ENCODE assay signal across 12 mouse cellular contexts in the genomic region with DNA sequence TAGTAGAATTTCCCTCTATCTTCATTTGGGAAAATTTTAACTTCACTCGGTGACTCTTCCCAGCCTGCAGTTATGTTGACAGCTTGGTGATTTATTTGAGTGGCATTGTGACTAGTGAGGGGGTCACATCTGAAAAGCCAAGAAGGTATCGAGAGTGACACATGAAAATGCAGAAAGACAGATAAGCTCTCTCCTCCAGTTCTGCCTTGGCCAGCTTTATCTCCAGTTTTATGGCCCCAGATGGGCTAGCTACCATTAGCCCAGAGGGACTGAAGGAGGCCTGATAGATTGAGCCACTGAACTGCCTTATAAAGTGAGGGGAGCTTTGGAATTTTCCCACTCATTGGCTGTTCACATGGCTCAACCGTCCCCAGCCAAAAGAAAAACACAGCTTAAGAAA.
A peak's percentile ranks its signal among the peaks of the same experiment; 100 is the strongest.
DNase-seq lines count a peak whose midpoint lies in the region; ATAC-seq and TF ChIP-seq lines count a peak whose summit lies in the region.
"Had no signal": no experiment of that assay in that cellular context is flagged by ENCODE, and none has a peak within 500 bp of the region (broad histone marks: within the 10 kb centered on the region; RNA-seq: fewer than 3 reads in every experiment).

No protein-coding gene starts in this region.

- WGBS in lung, embryonic 14.5 days = 14% methylated on average over 3 of the region's 3 CpGs
- WGBS in lung, adult 2 months = 65% methylated on average over 3 of the region's 3 CpGs
- 48% methylated on average over 3 of the region's 3 CpGs for WGBS in hindbrain, embryonic 11.5 days

- H3K9ac ChIP-seq in lung, embryonic 14.5 days = no peak overlapping the region
- H3K9ac ChIP-seq in hindbrain, embryonic 11.5 days (ENCODE audit: low read depth, low read length) = no peak overlapping the region
- H3K9ac ChIP-seq: forebrain, embryonic 13.5 days had no signal

- no peaks in the 10 kb centered on the region for H3K9me3 ChIP-seq in lung, embryonic 14.5 days (ENCODE audit: low read depth, low read length)
- H3K9me3 ChIP-seq in hindbrain, embryonic 11.5 days (ENCODE audit: control insufficient read depth, low read length) = no peaks in the 10 kb centered on the region
- H3K9me3 ChIP-seq: forebrain, embryonic 13.5 days; megakaryocyte, embryonic 14.5 days had no signal

- no peak overlapping the region for H3K4me2 ChIP-seq in lung, embryonic 14.5 days
- H3K4me2 ChIP-seq in hindbrain, embryonic 11.5 days (replicated peaks; ENCODE audit: low read depth, low read length) = no peak overlapping the region
- H3K4me2 ChIP-seq: forebrain, embryonic 13.5 days had no signal

- peaks cover 13% of the 10 kb centered on the region for H3K27me3 ChIP-seq in lung, embryonic 14.5 days (ENCODE audit: insufficient read depth, low read length)
- no peaks in the 10 kb centered on the region for H3K27me3 ChIP-seq in hindbrain, embryonic 11.5 days (ENCODE audit: control insufficient read depth, insufficient read depth, low read length)
- H3K27me3 ChIP-seq: forebrain, embryonic 13.5 days; megakaryocyte, embryonic 14.5 days had no signal

- no peak for ATAC-seq in lung, embryonic 14.5 days (ENCODE audit: insufficient read depth)
- ATAC-seq in common myeloid progenitor, adult 5-6 weeks (replicated peaks; ENCODE audit: low read depth, poor library complexity, severe bottlenecking) = peak; percentile 80
- ATAC-seq in hindbrain, embryonic 11.5 days (ENCODE audit: low FRiP score) = no peak
- ATAC-seq: forebrain, embryonic 13.5 days; hindbrain, embryonic 16.5 days had no signal

- H3K36me3 ChIP-seq in lung, embryonic 14.5 days (ENCODE audit: insufficient read depth) = no peaks in the 10 kb centered on the region
- no peaks in the 10 kb centered on the region for H3K36me3 ChIP-seq in hindbrain, embryonic 11.5 days (ENCODE audit: control insufficient read depth, insufficient read depth, low read length)

- no peak overlapping the region for H3K4me3 ChIP-seq in lung, embryonic 14.5 days (ENCODE audit: low read depth, low read length)
- H3K4me3 ChIP-seq in lung, adult 2 months (replicated peaks; ENCODE audit: extremely low read depth, low read depth, low read length) = no peak overlapping the region
- H3K4me3 ChIP-seq in hindbrain, embryonic 11.5 days (ENCODE audit: low read depth, low read length) = no peak overlapping the region
- H3K4me3 ChIP-seq: forebrain, embryonic 13.5 days; megakaryocyte, embryonic 14.5 days had no signal

- TF ChIP-seq POLR2A in lung, adult 2 months (IDR thresholded peaks at IDR 0.05; ENCODE audit: borderline replicate concordance, extremely low read depth, low read depth, low read length) = no peak

- TF ChIP-seq CTCF in lung, embryonic 14.5 days (IDR thresholded peaks at IDR 0.05; ENCODE audit: low read depth) = no peak
- no peak for TF ChIP-seq CTCF in lung, adult 2 months (IDR thresholded peaks at IDR 0.05; ENCODE audit: insufficient read depth, low read length)

- peaks cover 10% of the 10 kb centered on the region; the same call in 1 of the 2 replicates for H3K4me1 ChIP-seq in lung, embryonic 14.5 days (ENCODE audit: insufficient read depth)
- peaks cover 6% of the 10 kb centered on the region for H3K4me1 ChIP-seq in lung, adult 2 months (ENCODE audit: control insufficient read depth, insufficient read depth, low read length)
- no peaks in the 10 kb centered on the region for H3K4me1 ChIP-seq in hindbrain, embryonic 11.5 days (replicated peaks; ENCODE audit: control insufficient read depth, insufficient read depth, low read length)
- H3K4me1 ChIP-seq: forebrain, embryonic 13.5 days had no signal

- H3K27ac ChIP-seq in lung, embryonic 14.5 days (ENCODE audit: low read depth) = peak overlapping the region; percentile 67
- no peak overlapping the region for H3K27ac ChIP-seq in hindbrain, embryonic 11.5 days (ENCODE audit: low read depth, low read length)
- H3K27ac ChIP-seq: forebrain, embryonic 13.5 days had no signal

- DNase-seq in lung, embryonic 14.5 days = peak; percentile 41
- DNase-seq in lung, adult 2 months = no peak
- peak; percentile 77 for DNase-seq in liver
- DNase-seq in yolk sac, embryonic 10.5 days (ENCODE audit: low spot score) = peak; percentile 33
- no peak for DNase-seq in hindbrain, embryonic 11.5 days (ENCODE audit: low spot score)
- no peak for DNase-seq in lung, postnatal 36 days
- DNase-seq: cerebellum, postnatal 36 days; thymus, postnatal 36 days had no signal

Comparison
In these comparisons a context has a peak if more than half of its experiments do, and no peak if none do; other contexts are left out.
1. DNase-seq: peak in lung, embryonic 14.5 days (single experiment), liver (single experiment) and yolk sac, embryonic 10.5 days (single experiment); none in lung, adult 2 months (single experiment), hindbrain, embryonic 11.5 days (single experiment) and lung, postnatal 36 days (single experiment).